Mouse (Mus musculus) right cerebral cortex, postnatal 14 days (tissue): ENCODE data around the gene Tbc1d2b.

Source experiments
- DNase-seq: peaks from one replicate; pipeline ENCODE4 v3.0.0; 2022

The Tbc1d2b gene

GRCm38 (mm10) chr9:90263340-90263679, 7.3 kb downstream of the Tbc1d2b start:
- no peak for DNase-seq

GRCm38 (mm10) chr9:90262591-90263339, 7.8 kb downstream of the Tbc1d2b start:
- DNase-seq = no peak

GRCm38 (mm10) chr9:90262063-90262462, 8.5 kb downstream of the Tbc1d2b start:
- DNase-seq = no peak

- no peak for DNase-seq
These were observed 9.8 kb downstream of the Tbc1d2b start for GRCm38 (mm10) chr9:90260600-90261375.

- no peak for DNase-seq
These were observed 10.5 kb downstream of the Tbc1d2b start for GRCm38 (mm10) chr9:90260079-90260478.

- no peak for DNase-seq
These were observed 11.1 kb downstream of the Tbc1d2b start for GRCm38 (mm10) chr9:90259400-90259950.

GRCm38 (mm10) chr9:90257754-90258531, 12.7 kb downstream of the Tbc1d2b start:
- no peak for DNase-seq

- no peak for DNase-seq
These were observed 13.4 kb downstream of the Tbc1d2b start for GRCm38 (mm10) chr9:90257220-90257619.

- no peak for DNase-seq
These were observed 14.7 kb downstream of the Tbc1d2b start for GRCm38 (mm10) chr9:90255844-90256405.

- DNase-seq = no peak
These were observed 17.4 kb downstream of the Tbc1d2b start for GRCm38 (mm10) chr9:90253181-90253580.

- no peak for DNase-seq
These were observed 19.4 kb downstream of the Tbc1d2b start for GRCm38 (mm10) chr9:90250964-90251750.

GRCm38 (mm10) chr9:90250141-90250775, 20.3 kb downstream of the Tbc1d2b start:
- no peak for DNase-seq

GRCm38 (mm10) chr9:90249036-90249435, 21.6 kb downstream of the Tbc1d2b start:
- no peak for DNase-seq

- no peak for DNase-seq
These were observed 22.3 kb downstream of the Tbc1d2b start for GRCm38 (mm10) chr9:90248326-90248725.

GRCm38 (mm10) chr9:90247316-90247715, 23.3 kb downstream of the Tbc1d2b start:
- DNase-seq = no peak

- DNase-seq = no peak
These were observed 24.8 kb downstream of the Tbc1d2b start for GRCm38 (mm10) chr9:90245781-90246180.

GRCm38 (mm10) chr9:90245206-90245605, 25.4 kb downstream of the Tbc1d2b start:
- DNase-seq = no peak

GRCm38 (mm10) chr9:90244301-90245151, 26.1 kb downstream of the Tbc1d2b start:
- DNase-seq = no peak

- DNase-seq = no peak
These were observed 27.7 kb downstream of the Tbc1d2b start for GRCm38 (mm10) chr9:90242855-90243254.

GRCm38 (mm10) chr9:90242291-90242690, 28.3 kb downstream of the Tbc1d2b start:
- no peak for DNase-seq

GRCm38 (mm10) chr9:90241618-90242017, 29.0 kb downstream of the Tbc1d2b start:
- peak; percentile 17 for DNase-seq
